Mouse (Mus musculus) adrenal gland, adult 2 months (tissue): ENCODE measurements around the gene Wdr73. TPM values are rescaled to one million over a fixed set of nuclear protein-coding genes. Genes with fewer than 3 reads are reported as not detected.

Experiments
- DNase-seq: peaks from one replicate; pipeline ENCODE4 v3.0.0; 2021
- polyA plus RNA-seq: library from polyadenylated mRNA; depleted of rRNA; stranded (reverse); fragments of >200 nt; gene quantifications from 2 replicates; pipeline ENCODE4 v1.2.3, GENCODE M21; 2012
- total RNA-seq, 2 experiments: library from RNA; stranded (reverse); gene quantifications; 2 replicates each; pipeline ENCODE4 v1.2.3; 2021

Gene Wdr73
- total and polyA plus RNA-seq, 3 experiments, result 9.5 to 24.4 (median 9.5) TPM

GRCm38 (mm10) chr7:80894815-80895519, 6.1 kb downstream of the Wdr73 start:
- DNase-seq, result no peak

- no peak for DNase-seq
These were observed 6.9 kb downstream of the Wdr73 start for GRCm38 (mm10) chr7:80894196-80894595.

GRCm38 (mm10) chr7:80893753-80894129, 7.3 kb downstream of the Wdr73 start:
- peak; percentile 26 for DNase-seq

- peak; percentile 22 for DNase-seq
These were observed 7.8 kb downstream of the Wdr73 start for GRCm38 (mm10) chr7:80893086-80893752.

GRCm38 (mm10) chr7:80889841-80890241, 11.2 kb downstream of the Wdr73 start:
- peak; percentile 74 for DNase-seq

- peak; percentile 73 for DNase-seq
These were observed 12.0 kb downstream of the Wdr73 start for GRCm38 (mm10) chr7:80889021-80889511.

GRCm38 (mm10) chr7:80888595-80888994, 12.5 kb downstream of the Wdr73 start:
- peak; percentile 68 for DNase-seq

GRCm38 (mm10) chr7:80885666-80886065, 15.4 kb downstream of the Wdr73 start:
- DNase-seq, result no peak

GRCm38 (mm10) chr7:80882830-80883505, 18.1 kb downstream of the Wdr73 start:
- DNase-seq, result peak; percentile 43

GRCm38 (mm10) chr7:80875727-80876126, 25.3 kb downstream of the Wdr73 start:
- no peak for DNase-seq

GRCm38 (mm10) chr7:80873631-80874030, 27.4 kb downstream of the Wdr73 start:
- no peak for DNase-seq

- DNase-seq, result no peak
These were observed 28.0 kb downstream of the Wdr73 start for GRCm38 (mm10) chr7:80873038-80873437.

- DNase-seq, result no peak
These were observed 32.4 kb downstream of the Wdr73 start for GRCm38 (mm10) chr7:80868686-80869085.

GRCm38 (mm10) chr7:80866514-80867147, 34.4 kb downstream of the Wdr73 start:
- DNase-seq, result peak; percentile 49

GRCm38 (mm10) chr7:80865521-80865920, 35.5 kb downstream of the Wdr73 start:
- no peak for DNase-seq

GRCm38 (mm10) chr7:80864831-80865230, 36.2 kb downstream of the Wdr73 start:
- DNase-seq, result no peak

- no peak for DNase-seq
These were observed 36.9 kb downstream of the Wdr73 start for GRCm38 (mm10) chr7:80864151-80864550.

- DNase-seq, result no peak
These were observed 37.5 kb downstream of the Wdr73 start for GRCm38 (mm10) chr7:80863520-80863919.

- no peak for DNase-seq
These were observed 38.6 kb downstream of the Wdr73 start for GRCm38 (mm10) chr7:80862475-80862874.

- peak; percentile 95 for DNase-seq
These were observed 40.3 kb downstream of the Wdr73 start, which contains the start of gene Zscan2 for GRCm38 (mm10) chr7:80860729-80861274. Gene Zscan2 (plus strand): TSS chr7:80860920.

- peak; percentile 72 for DNase-seq
These were observed 40.8 kb downstream of the Wdr73 start for GRCm38 (mm10) chr7:80860227-80860626.

GRCm38 (mm10) chr7:80857181-80857580, 43.9 kb downstream of the Wdr73 start:
- peak; percentile 82 for DNase-seq
